Mouse (Mus musculus): Measurements from ENCODE around the gene Dab1. TPM values are rescaled to one million over a fixed set of nuclear protein-coding genes. Genes with fewer than 3 reads are reported as not detected.

Dab1 gene
- polyA plus RNA-seq, 1 experiment from 2014 or later, result 105 TPM

GRCm38 (mm10) chr4:104555408-104555807 lies 936.2 kb downstream of the Dab1 start:
- no peaks in the 10 kb centered on the region for H3K9me3 ChIP-seq (replicated peaks)
- no peak overlapping the region for H3K4me2 ChIP-seq
- peaks cover 31% of the 10 kb centered on the region for H3K4me1 ChIP-seq
- H3K27me3 ChIP-seq, result 0 out of 2 replicates have a peak, but pooled peaks cover 2% of the 10 kb centered on the region
- no peak overlapping the region for H3K27ac ChIP-seq
- ATAC-seq, result no peak
- H3K9ac ChIP-seq, result no peak overlapping the region
- H3K4me3 ChIP-seq, result no peak overlapping the region
- H3K36me3 ChIP-seq (ENCODE audit: poor library complexity, severe bottlenecking), result no peaks in the 10 kb centered on the region
- 73% methylated on average over 2 of the region's 2 CpGs for WGBS

- Histone ChIP-seq H3K36me3 (ENCODE audit: poor library complexity, severe bottlenecking) (no peaks in the 10 kb centered on the region), H3K4me1 (peaks cover 11% of the 10 kb centered on the region; the same call in 1 of the 2 replicates), H3K9ac (no peak overlapping the region), H3K9me3 (replicated peaks) (no peaks in the 10 kb centered on the region), H3K4me3 (no peak overlapping the region), H3K4me2 (no peak overlapping the region), H3K27me3 (no peaks in the 10 kb centered on the region), H3K27ac (no peak overlapping the region)
- 69% methylated on average over 5 of the region's 5 CpGs for WGBS
- no peak for ATAC-seq
These were observed 944.4 kb downstream of the Dab1 start for GRCm38 (mm10) chr4:104563512-104563911.

GRCm38 (mm10) chr4:104570523-104570922 lies 951.4 kb downstream of the Dab1 start:
- 77% methylated on average over 4 of the region's 4 CpGs for WGBS
- Histone ChIP-seq H3K36me3 (ENCODE audit: poor library complexity, severe bottlenecking) (no peaks in the 10 kb centered on the region), H3K9ac (no peak overlapping the region)

GRCm38 (mm10) chr4:104572440-104572839 lies 953.3 kb downstream of the Dab1 start:
- H3K4me2 ChIP-seq, result no peak overlapping the region
- no peak overlapping the region for H3K9ac ChIP-seq
- H3K4me3 ChIP-seq, result no peak overlapping the region
- no peak for ATAC-seq
- H3K9me3 ChIP-seq (replicated peaks), result no peaks in the 10 kb centered on the region
- H3K36me3 ChIP-seq (ENCODE audit: poor library complexity, severe bottlenecking), result no peaks in the 10 kb centered on the region
- peaks cover 6% of the 10 kb centered on the region; the same call in 1 of the 2 replicates for H3K4me1 ChIP-seq
- no peak overlapping the region for H3K27ac ChIP-seq
- no peaks in the 10 kb centered on the region; the same call in 1 of the 2 replicates for H3K27me3 ChIP-seq
- 74% methylated on average over 8 of the region's 8 CpGs for WGBS

More at GRCm38 (mm10) chr4:104570523-104570922, 951.4 kb downstream of the Dab1 start:
- ATAC-seq, result no peak
- Histone ChIP-seq H3K9me3 (replicated peaks) (no peaks in the 10 kb centered on the region), H3K27me3 (no peaks in the 10 kb centered on the region; the same call in 1 of the 2 replicates), H3K4me1 (peaks cover 6% of the 10 kb centered on the region; the same call in 1 of the 2 replicates), H3K27ac (no peak overlapping the region), H3K4me2 (no peak overlapping the region), H3K4me3 (no peak overlapping the region)

- peaks cover 6% of the 10 kb centered on the region for H3K4me1 ChIP-seq
- ATAC-seq, result no peak
- no peaks in the 10 kb centered on the region; the same call in 1 of the 2 replicates for H3K27me3 ChIP-seq
- H3K4me3 ChIP-seq, result no peak overlapping the region
- 76% methylated on average over 7 of the region's 7 CpGs for WGBS
- H3K36me3 ChIP-seq (ENCODE audit: poor library complexity, severe bottlenecking), result no peaks in the 10 kb centered on the region
- no peaks in the 10 kb centered on the region for H3K9me3 ChIP-seq (replicated peaks)
- no peak overlapping the region for H3K9ac ChIP-seq
- peak overlapping the region; percentile 25; the same call in 1 of the 2 replicates for H3K27ac ChIP-seq
- H3K4me2 ChIP-seq, result no peak overlapping the region
These were observed 954.3 kb downstream of the Dab1 start for GRCm38 (mm10) chr4:104573419-104573818.

- H3K4me1 ChIP-seq, result peaks cover 23% of the 10 kb centered on the region
- H3K27ac ChIP-seq, result peak overlapping the region; percentile 70
- no peaks in the 10 kb centered on the region; the same call in 1 of the 2 replicates for H3K27me3 ChIP-seq
- H3K36me3 ChIP-seq (ENCODE audit: poor library complexity, severe bottlenecking), result no peaks in the 10 kb centered on the region
- no peak overlapping the region for H3K4me2 ChIP-seq
- ATAC-seq, result peak; percentile 74; the same call in 1 of the 2 replicates
- no peak overlapping the region for H3K4me3 ChIP-seq
- H3K9ac ChIP-seq, result no peak overlapping the region
- H3K9me3 ChIP-seq (replicated peaks), result no peaks in the 10 kb centered on the region
- 14% methylated on average over 3 of the region's 3 CpGs for WGBS
These were observed 959.2 kb downstream of the Dab1 start for GRCm38 (mm10) chr4:104578370-104578769.

GRCm38 (mm10) chr4:104579946-104580544 lies 960.9 kb downstream of the Dab1 start:
- H3K4me3 ChIP-seq, result no peak overlapping the region
- ATAC-seq, result no peak
- H3K9me3 ChIP-seq (replicated peaks), result no peaks in the 10 kb centered on the region
- no peak overlapping the region for H3K9ac ChIP-seq
- no peak overlapping the region for H3K27ac ChIP-seq
- peaks cover 23% of the 10 kb centered on the region for H3K4me1 ChIP-seq
- 79% methylated on average over 5 of the region's 5 CpGs for WGBS
- no peaks in the 10 kb centered on the region for H3K36me3 ChIP-seq (ENCODE audit: poor library complexity, severe bottlenecking)
- H3K4me2 ChIP-seq, result no peak overlapping the region
- H3K27me3 ChIP-seq, result no peaks in the 10 kb centered on the region; the same call in 1 of the 2 replicates

GRCm38 (mm10) chr4:104582726-104583125 lies 963.6 kb downstream of the Dab1 start:
- no peak overlapping the region for H3K4me3 ChIP-seq
- H3K36me3 ChIP-seq (ENCODE audit: poor library complexity, severe bottlenecking), result no peaks in the 10 kb centered on the region
- H3K4me1 ChIP-seq, result peaks cover 23% of the 10 kb centered on the region
- no peaks in the 10 kb centered on the region for H3K9me3 ChIP-seq (replicated peaks)
- H3K9ac ChIP-seq, result no peak overlapping the region
- H3K27ac ChIP-seq, result no peak overlapping the region
- 48% methylated on average over 5 of the region's 5 CpGs for WGBS
- ATAC-seq, result no peak
- no peaks in the 10 kb centered on the region for H3K27me3 ChIP-seq
- H3K4me2 ChIP-seq, result no peak overlapping the region

- 48% methylated on average over 2 of the region's 2 CpGs for WGBS
- no peak overlapping the region for H3K9ac ChIP-seq
- H3K27ac ChIP-seq, result no peak overlapping the region
- H3K4me3 ChIP-seq, result no peak overlapping the region
- no peaks in the 10 kb centered on the region for H3K36me3 ChIP-seq (ENCODE audit: poor library complexity, severe bottlenecking)
- H3K27me3 ChIP-seq, result no peaks in the 10 kb centered on the region
- ATAC-seq, result no peak
- H3K4me1 ChIP-seq, result peaks cover 19% of the 10 kb centered on the region
- H3K4me2 ChIP-seq, result no peak overlapping the region
- H3K9me3 ChIP-seq (replicated peaks), result no peaks in the 10 kb centered on the region
These were observed 968.7 kb downstream of the Dab1 start for GRCm38 (mm10) chr4:104587826-104588225.

GRCm38 (mm10) chr4:104596936-104597335 lies 977.8 kb downstream of the Dab1 start:
- ATAC-seq, result no peak
- no peaks in the 10 kb centered on the region for H3K36me3 ChIP-seq (ENCODE audit: poor library complexity, severe bottlenecking)
- H3K9me3 ChIP-seq (replicated peaks), result no peaks in the 10 kb centered on the region
- H3K4me1 ChIP-seq, result peaks cover 18% of the 10 kb centered on the region; the same call in 1 of the 2 replicates
- no peak overlapping the region for H3K4me2 ChIP-seq
- 96% methylated on average over 7 of the region's 7 CpGs for WGBS
- no peak overlapping the region for H3K9ac ChIP-seq
- H3K4me3 ChIP-seq, result no peak overlapping the region
- no peak overlapping the region for H3K27ac ChIP-seq
- no peaks in the 10 kb centered on the region for H3K27me3 ChIP-seq

- Histone ChIP-seq H3K27ac (no peak overlapping the region), H3K4me2 (no peak overlapping the region), H3K36me3 (ENCODE audit: poor library complexity, severe bottlenecking) (no peaks in the 10 kb centered on the region), H3K9ac (no peak overlapping the region), H3K27me3 (no peaks in the 10 kb centered on the region), H3K4me3 (no peak overlapping the region), H3K9me3 (replicated peaks) (no peaks in the 10 kb centered on the region), H3K4me1 (peaks cover 13% of the 10 kb centered on the region; the same call in 1 of the 2 replicates)
- WGBS, result 54% methylated on average over 6 of the region's 6 CpGs
- ATAC-seq, result no peak
These were observed 978.6 kb downstream of the Dab1 start for GRCm38 (mm10) chr4:104597490-104598465.

GRCm38 (mm10) chr4:104602804-104603203 lies 983.6 kb downstream of the Dab1 start:
- WGBS, result 88% methylated on average over 8 of the region's 8 CpGs
- Histone ChIP-seq H3K36me3 (ENCODE audit: poor library complexity, severe bottlenecking) (no peaks in the 10 kb centered on the region), H3K4me1 (peaks cover 18% of the 10 kb centered on the region), H3K9me3 (replicated peaks) (no peaks in the 10 kb centered on the region), H3K27me3 (no peaks in the 10 kb centered on the region), H3K9ac (no peak overlapping the region), H3K4me2 (no peak overlapping the region), H3K4me3 (no peak overlapping the region), H3K27ac (no peak overlapping the region)
- no peak for ATAC-seq

All from forebrain, embryonic 13.5 days (tissue).